Mouse (Mus musculus): ENCODE measurements around the gene Pfn5.
"Not testable (repeated sequence)": the region's sequence is repeated elsewhere in the genome, so short reads cannot be mapped to it uniquely, and the experiment has no call there.

Pfn5 gene

DNA sequence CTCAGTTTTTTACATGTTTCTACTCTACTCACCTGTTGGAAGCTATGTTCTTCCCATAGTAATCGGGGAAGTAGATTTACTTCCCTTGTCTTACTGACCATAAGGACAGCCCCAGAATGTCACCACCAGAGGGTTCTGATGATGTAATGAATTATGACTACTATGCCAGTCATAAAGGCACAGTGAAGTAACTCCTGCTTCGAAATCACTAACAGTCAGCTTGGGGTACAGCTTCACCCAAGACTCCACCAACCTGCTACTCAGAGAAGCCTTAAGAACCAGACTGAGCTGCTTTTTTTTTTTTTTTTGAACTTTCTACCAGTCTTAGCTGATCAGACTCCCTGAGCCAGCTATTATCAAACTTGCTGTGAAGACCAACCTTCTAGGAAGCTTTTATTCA, at the start of gene Pfn5, which contains the start of gene Asb12:
Pfn5 (plus strand) TSS at position 218 of the 400 bp plus-strand sequence.
Asb12 (minus strand) TSS at position 101 of the 400 bp plus-strand sequence.
- DNase-seq (ENCODE audit: low spot score), result no peak

DNA sequence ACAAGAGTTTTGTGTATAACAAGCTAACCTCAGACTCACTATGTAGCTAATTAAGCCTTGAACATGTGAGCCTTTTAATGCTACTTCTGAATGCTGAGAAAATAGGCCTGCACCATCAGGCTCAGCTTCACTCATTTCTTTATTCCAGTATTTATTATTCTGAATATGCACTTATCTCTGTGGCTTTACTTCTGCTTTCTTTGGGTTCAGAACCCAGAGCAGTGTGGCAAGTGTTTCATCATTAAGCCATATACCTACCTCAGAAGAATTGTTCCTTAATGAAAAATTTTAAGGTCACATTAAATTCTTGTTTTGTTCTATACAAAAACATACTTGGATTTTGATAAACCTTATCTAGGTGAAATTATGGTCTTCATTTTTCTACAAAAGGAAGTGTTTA, 34.0 kb upstream of the Pfn5 start:
- no peak for DNase-seq (ENCODE audit: low spot score)

DNA sequence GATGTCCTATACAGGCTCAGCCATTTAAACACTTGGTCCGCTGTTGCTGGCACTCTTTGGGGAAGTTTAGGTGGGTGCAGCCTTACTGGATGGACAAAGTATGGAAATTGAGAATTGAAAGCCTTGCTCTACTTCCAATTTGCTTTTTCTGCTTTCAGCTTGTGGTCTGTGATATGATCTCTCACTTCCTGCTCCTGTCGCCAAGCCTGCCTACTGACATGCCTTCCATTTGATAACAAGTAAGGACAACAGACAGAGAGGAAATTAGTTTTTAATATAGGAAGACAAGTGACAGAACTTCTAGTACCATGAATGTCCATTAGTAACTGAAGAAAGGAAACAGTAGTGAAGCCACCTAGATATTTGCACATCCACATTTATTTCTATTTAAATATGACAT, 32.7 kb upstream of the Pfn5 start:
- DNase-seq (ENCODE audit: low spot score), result no peak

DNA sequence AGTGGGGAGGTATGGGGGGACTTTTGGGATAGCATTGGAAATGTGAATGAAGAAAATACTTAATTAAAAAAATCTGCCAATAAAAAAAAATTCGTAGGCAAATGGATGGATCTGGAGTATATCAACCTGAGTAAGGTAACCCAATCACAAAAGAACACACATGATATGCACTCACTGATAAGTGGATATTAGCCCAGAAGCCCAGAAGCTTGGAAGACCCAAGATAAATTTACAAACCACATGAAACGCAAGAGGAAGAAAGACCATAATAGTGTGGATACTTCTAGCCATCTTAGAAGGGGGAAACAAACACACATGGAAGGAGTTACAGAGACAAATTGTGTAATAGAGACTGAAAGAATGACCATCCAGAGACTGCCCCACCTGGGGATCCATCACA, 22.4 kb upstream of the Pfn5 start:
- not testable (repeated sequence) for DNase-seq (ENCODE audit: low spot score)

DNA sequence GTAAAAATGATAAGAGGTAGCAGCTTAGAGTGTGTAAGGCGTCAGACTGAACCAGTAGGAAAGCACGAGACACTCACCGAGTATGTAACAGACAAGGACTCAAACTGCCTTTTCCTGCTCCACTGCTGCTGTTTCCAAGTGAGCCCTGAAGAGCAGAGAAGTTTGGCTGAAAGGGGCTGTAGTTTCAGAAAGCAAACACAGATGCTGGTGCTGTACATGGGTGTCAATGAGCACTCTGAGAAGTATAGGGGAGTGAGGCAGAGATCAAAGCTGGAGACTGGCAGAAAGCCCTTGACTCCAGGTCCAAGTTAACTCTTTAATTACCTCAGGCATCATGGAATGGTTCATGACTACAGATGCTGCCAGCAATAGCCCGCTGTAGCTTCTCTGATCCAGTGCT, 3.6 kb upstream of the Pfn5 start:
- no peak for DNase-seq (ENCODE audit: low spot score)

DNA sequence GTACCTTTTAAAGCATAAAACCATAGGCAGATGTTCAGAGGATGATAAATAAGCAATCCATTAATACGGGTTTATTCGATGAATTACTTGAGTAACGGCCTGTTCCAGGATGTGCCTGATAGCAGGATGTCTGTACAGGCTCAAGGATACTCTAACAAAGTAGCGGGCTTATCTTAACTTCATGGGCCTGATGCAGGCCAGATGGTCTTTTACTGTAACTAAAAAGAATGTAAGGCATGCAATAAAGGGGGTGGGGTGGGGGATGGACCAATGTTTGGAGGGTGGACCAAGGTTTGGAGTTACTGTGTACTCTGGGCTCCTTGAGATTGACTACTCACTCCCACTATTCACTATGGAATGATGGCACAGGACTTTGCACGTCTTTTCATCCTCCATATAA, 42.7 kb downstream of the Pfn5 start:
- DNase-seq (ENCODE audit: low spot score), result no peak
